Mouse (Mus musculus): ENCODE measurements around the gene Hist1h1d.

The Hist1h1d gene

DNA sequence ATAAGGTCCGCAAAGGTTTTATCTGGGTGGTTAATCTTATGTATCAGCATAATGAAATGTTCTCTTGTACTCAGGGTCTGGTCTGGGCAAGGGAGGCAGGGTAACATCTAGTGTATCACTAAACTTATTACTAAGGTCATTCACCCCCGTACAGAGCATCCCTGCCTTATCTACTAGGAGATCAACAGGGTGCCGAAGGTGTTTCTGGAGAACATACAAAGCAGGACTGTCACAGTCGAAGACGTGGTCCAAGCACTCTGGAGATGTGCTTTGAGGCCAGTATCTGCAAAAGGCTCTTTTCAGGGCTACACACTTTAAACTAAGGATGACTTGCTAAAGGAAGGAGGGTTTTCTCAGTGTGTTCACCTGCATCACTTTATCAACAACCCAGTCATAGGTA is 6.4 kb upstream of the Hist1h1d start:
- WGBS, result 86% methylated on average over 5 of the region's 5 CpGs

DNA sequence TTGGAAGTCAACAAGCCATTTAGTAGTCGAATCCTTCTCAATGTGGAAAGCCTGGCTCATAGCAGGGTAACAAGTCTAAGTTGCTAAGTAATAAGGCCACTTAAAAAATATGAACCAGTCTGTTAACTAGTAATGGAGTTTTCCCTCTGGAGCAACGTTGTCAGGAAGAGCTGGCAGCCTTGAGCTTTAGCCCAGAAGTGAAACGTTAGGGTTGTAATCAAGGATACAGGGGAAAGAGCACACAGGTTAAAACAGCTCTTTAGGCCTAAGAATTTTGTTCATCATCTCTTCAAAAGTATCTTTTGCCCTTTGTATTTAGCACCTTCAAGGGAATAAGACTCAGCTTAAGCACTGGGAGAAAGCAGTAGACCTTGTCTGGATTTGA is 2.3 kb upstream of the Hist1h1d start:
- 9% methylated on average over 3 of the region's 3 CpGs for WGBS

DNA sequence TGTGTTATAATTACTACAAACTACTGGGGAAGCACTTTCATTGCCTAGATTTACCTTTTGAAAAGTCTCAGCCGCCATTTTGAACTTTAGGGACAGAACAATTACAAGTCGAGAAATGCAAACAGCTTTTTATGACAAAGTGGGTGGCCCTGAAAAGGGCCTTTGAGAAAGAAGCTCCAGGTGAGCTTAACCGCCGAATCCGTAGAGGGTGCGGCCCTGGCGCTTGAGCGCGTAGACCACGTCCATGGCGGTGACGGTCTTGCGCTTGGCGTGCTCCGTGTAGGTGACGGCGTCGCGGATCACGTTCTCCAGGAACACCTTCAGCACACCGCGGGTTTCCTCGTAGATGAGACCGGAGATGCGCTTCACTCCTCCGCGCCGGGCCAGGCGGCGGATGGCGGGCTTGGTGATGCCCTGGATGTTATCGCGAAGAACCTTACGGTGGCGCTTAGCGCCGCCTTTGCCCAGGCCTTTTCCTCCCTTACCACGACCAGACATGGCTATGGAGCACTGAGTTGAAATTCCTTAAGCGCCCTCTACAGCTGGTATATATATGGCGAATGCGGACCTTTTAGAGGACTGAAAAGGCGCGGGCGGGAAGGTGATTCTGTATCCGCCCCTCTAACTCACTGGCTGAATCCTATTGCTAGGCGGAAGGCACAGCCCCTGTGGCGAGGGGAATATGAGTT is 1.8 kb upstream of the Hist1h1d start, which contains the start of gene Hist1h4f:
Gene Hist1h4f (minus strand): TSS at position 503 of the 689 bp plus-strand sequence.
- 1% methylated on average over 47 of the region's 47 CpGs for WGBS

DNA sequence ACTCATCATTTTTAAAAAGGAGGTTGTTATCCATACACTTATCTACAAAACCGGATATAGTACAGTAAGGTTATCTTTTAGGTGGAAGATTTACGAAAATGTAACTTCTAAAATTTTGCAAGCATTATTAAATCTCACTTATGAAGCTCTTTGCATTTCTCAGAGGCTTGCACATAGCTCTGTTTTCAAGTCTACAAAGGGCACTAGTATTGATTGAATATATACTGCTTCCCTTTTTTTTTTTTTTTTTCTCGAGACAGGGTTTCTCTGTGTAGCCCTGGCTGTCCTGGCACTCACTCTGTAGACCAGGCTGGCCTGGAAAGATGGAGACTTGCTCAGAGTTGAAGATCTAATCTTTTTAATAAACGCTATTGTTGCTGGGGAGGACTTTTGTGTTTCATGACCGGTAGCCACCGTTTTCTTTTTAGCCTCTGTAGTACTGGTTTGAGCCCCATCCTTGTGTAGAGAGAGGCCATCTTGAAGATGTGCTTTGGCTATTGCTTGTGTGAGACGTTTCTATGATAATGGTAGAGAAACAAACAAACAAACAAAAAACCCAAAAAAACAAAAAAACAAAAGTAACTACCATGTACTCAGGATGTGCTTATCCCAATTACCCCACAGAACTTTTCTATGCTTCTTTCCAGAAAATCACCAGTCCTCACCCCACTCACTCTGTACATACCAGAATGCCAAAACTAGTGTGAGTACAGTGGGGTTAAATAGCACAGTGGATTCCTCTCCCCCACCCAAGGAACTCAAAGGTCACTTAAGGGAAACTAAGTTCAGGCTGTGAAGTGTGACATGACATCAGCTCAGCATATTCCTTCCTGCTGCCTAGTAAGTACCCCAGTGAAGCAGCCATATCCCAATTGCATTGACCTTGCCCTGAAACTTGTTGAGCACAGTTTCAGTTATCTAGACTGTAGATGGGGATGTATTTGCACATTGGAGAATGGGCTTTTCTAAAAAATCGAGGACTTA is 839 bp upstream of the Hist1h1d start:
- WGBS, result 43% methylated on average over 8 of the region's 8 CpGs

DNA sequence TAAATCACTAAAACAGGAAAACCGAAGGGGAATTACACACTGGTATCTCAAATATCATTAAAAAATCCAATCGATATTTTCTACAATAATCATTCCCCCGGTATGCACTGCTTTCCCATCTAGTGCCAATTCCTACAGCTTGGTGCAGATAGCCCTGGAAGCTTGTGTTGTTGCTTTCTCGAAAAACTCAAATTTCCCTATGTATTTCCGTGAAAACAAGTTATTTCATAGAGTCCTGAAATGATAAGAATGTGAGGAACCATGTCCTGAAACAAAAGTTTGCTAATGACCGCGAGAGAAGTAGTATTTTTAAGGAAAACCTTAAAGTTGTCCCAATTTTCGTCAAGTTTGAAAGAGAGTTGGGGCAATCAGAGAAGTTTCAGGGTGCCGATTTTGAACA is 1.3 kb downstream of the Hist1h1d start:
- WGBS, result 16% methylated on average over 9 of the region's 9 CpGs

DNA sequence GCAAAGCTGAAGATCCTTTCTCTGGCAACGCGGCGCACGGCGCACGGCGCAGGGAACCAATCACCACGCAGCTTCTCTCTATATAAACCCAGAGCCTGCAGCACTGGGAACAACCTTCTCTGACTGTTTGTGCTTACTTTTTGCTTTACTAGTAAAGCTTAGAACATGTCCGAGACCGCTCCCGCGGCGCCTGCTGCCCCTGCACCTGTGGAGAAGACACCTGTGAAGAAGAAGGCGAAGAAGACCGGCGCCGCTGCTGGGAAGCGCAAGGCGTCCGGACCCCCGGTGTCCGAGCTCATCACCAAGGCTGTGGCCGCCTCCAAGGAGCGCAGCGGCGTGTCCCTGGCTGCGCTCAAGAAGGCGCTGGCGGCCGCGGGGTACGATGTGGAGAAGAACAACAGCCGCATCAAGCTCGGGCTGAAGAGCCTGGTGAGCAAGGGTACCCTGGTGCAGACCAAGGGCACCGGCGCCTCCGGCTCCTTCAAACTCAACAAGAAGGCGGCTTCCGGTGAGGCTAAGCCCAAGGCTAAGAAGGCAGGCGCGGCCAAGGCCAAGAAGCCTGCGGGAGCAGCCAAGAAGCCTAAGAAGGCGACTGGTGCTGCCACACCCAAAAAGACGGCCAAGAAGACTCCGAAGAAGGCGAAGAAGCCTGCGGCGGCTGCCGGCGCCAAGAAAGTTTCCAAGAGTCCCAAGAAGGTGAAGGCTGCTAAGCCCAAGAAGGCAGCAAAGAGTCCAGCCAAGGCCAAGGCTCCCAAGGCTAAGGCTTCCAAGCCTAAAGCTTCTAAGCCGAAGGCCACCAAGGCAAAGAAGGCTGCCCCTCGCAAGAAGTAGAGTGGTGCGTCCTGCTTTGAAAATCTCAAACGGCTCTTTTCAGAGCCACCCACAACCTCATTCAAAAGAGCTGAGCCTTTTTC is 2.1 kb downstream of the Hist1h1d start:
- under 1% methylated on average over 54 of the region's 54 CpGs for WGBS

DNA sequence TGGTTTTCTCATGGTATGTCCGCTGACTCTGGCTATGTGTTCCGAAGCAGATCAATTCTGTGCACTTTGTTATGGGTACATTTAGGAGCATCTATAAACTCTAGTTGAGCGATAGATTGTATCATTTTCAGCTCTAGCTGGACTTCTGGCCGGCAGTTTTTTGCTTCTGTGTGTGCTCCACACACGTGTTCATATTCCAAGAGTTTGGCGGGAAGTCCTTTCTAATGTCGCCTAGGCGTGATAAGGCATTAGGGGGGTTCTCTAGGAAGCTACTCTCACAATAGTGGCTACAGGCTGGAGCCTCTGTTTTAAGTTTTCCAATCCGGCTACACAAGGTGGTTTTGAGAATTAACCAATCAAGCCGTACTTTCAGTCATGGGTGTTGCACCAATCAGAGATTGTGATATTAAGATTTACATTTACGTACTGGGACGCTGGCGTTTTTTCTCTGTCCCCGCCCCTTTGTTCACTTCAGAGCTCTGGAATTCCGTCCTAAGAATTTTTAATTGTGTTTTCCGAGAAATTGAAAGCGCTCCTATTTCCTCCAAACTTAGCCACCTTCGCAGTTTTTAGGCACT is 2.9 kb downstream of the Hist1h1d start:
- WGBS, result under 1% methylated on average over 18 of the region's 18 CpGs

DNA sequence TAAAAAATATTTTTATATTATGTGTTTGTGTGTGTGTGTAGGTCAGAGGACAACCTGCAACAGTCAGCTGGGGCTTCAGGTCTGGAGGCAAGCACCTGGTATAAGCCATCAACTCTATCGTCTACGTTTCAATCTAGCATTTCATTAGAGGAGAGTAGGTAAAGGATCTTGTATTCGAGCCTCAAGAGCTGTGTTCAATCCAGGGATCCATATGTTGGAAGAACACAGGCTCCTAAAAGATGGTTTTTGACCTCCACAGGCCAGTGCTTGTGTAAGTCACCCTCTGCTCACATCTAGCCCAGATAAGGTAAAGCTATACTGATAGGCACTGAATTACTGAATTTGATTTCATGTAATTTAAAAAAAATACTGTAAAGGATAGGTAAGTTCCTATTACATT is 3.8 kb downstream of the Hist1h1d start:
- 57% methylated on average over 3 of the region's 3 CpGs for WGBS

DNA sequence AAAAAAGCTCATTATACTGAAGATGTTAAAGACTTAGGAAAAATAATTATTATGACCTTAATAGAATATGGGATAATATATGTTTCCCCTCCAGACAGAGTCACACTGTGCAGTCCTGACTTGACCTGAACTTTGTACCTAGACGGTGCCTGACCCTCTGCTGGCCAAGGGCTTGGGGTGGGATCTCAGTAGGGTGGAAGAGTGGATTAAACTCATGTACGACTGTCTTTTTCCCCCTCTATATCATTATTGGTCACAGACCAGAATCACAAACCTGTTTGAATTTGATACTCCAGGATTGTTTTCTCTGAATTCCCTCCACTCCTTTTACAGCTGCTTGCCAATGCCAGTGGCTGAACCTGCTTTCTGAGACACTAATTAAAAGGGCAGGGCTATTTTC is 7.6 kb downstream of the Hist1h1d start:
- WGBS, result 18% methylated on average over 2 of the region's 2 CpGs

DNA sequence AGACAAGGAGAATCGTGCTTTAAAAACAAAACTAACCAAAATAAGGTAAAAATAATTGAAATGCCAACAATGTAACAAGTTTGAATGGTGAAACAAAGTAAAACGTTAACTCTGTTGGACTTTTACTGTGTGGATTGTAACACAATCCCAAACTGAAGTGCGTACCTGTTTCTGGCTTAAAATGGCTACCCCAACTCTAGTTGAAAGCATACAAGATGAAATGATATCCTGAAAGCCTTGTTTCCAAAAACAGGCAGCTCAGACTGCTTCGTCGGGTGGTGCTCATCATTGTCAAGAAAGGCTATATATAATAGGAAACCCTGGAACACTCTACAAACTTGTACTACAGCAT is 8.4 kb downstream of the Hist1h1d start:
- 0% methylated on average over 2 of the region's 5 CpGs for WGBS

DNA sequence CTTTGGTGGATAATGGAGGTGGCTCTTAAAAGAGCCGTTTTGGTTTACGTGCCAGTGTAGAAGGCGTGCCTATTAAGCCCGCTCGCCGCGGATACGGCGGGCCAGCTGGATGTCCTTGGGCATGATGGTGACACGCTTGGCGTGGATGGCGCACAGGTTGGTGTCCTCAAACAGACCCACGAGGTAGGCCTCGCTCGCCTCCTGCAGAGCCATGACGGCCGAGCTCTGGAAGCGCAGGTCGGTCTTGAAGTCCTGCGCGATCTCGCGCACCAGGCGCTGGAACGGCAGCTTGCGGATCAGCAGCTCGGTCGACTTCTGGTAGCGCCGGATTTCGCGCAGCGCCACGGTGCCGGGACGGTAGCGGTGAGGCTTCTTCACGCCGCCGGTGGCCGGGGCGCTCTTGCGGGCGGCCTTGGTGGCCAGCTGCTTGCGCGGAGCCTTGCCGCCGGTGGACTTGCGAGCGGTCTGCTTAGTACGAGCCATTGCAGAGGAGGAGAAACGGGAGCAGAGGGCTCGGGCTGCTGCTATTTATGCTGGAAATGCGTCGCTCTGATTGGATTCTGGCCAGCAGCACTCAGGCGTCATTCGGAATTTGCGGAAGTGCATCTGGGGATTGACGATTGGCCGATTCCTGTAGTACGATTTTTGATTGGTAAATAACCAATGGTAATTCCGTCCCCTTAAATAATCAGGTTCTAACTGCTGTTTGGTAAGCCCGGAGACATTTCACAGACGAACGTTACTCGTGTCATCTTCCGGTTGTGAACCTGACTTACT is 9.0 kb downstream of the Hist1h1d start, which contains the start of gene Hist1h3e:
Gene Hist1h3e (minus strand): TSS at position 487 of the 777 bp plus-strand sequence.
- WGBS, result under 1% methylated on average over 58 of the region's 67 CpGs

DNA sequence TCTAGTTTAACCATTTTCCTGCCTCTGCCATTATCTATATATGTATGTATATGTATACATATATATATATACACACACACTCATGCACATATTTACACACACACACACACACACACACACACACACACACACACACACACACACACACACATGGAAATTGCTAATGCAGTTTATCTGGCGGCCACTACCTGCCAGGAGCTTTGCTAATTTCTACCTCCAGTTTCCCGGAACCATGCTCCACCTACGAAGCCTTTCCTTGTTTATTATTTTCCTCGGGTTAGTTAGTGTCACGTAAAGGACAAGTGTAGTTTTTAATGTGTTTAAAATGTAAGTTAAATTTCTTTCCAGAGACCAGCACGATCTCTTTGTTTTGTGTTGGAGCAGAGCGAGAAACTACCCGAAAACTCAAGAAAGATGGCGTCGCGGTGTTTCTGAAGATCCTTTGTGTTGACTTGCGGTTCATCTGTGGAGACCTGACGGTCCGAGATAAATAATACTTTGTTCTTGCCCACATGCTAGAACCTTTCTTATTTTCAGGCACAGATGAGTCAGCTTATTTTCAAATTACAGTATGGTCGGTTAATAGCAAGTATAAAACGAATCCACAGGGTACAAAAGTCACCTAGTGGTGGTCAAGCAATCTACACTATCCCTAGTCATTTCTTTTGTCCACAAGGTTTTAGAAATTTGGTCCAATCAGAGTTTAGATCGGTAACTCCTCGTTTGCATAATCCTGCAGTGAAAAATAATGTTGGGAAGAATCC is 9.8 kb downstream of the Hist1h1d start:
- under 1% methylated on average over 18 of the region's 18 CpGs for WGBS

DNA sequence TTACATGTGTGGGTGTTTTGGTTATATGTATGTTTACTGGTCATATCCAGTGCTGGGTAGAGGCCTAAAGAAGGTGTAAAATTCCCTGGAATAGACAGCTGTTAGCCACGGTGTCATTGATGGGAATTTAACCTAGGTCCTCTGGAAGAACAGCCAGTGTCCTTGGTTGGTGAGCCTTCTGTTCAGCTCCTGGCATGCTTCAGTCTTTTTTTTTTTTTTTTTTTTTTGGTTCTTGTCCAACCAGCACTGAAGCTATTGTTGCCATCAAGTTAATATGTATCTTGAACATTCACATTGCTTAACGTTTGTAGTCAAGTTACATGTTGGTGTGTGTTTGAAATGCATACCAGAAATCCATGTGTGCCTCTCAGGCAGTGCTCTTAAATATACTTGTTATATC is 11.4 kb downstream of the Hist1h1d start:
- 91% methylated on average over 2 of the region's 2 CpGs for WGBS

DNA sequence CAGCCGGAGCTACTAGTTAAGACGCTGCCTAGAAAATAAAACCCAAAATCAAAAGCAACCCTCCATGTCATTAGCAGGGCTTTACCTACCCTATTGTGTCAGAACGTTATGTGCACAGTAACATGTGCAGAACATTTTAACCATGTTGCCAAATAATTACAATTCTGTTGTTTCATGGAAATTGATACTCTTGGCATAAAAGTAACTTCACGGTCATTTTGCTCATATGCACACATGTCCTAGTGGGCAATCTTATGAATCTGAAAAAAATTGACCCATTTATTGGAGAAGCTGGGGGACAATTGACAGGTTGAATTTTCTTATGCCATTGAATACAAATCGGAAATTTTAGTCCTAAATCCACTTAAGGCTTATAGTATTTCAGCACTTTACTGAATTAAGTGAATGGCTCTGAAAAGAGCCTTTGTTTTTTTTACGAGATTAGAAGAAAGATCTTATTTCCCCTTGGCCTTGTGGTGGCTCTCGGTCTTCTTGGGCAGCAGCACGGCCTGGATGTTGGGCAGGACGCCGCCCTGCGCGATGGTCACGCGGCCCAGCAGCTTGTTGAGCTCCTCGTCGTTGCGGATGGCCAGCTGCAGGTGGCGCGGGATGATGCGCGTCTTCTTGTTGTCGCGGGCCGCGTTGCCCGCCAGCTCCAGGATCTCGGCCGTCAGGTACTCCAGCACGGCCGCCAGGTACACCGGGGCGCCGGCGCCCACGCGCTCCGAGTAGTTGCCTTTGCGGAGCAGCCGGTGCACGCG is 17.4 kb downstream of the Hist1h1d start:
- 2% methylated on average over 29 of the region's 41 CpGs for WGBS

DNA sequence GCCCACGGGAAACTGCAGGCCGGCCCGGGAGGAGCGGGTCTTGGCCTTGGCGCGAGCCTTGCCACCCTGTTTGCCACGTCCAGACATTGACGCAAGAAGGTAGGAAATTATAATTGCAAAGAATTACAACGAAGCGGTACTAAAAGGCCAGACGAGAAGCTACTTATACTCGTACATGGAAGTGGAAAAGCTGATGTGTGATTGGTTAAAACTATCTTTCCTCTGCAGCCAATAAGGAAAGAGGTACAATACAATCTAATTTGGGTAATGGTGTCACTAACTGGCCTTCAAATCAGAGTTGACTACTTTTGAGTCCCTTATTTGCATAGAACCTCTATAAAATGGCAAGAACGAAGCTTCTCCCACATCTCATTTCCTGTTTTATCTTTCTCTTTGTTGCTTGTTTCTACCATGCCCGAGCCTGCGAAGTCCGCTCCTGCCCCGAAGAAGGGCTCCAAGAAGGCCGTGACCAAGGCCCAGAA is 18.0 kb downstream of the Hist1h1d start, which contains the start of the genes Hist1h2ae and Hist1h2bg:
Gene Hist1h2ae (minus strand): TSS at position 199 of the 482 bp plus-strand sequence.
Gene Hist1h2bg (plus strand): TSS at position 375 of the 482 bp plus-strand sequence.
- WGBS, result under 1% methylated on average over 18 of the region's 18 CpGs

DNA sequence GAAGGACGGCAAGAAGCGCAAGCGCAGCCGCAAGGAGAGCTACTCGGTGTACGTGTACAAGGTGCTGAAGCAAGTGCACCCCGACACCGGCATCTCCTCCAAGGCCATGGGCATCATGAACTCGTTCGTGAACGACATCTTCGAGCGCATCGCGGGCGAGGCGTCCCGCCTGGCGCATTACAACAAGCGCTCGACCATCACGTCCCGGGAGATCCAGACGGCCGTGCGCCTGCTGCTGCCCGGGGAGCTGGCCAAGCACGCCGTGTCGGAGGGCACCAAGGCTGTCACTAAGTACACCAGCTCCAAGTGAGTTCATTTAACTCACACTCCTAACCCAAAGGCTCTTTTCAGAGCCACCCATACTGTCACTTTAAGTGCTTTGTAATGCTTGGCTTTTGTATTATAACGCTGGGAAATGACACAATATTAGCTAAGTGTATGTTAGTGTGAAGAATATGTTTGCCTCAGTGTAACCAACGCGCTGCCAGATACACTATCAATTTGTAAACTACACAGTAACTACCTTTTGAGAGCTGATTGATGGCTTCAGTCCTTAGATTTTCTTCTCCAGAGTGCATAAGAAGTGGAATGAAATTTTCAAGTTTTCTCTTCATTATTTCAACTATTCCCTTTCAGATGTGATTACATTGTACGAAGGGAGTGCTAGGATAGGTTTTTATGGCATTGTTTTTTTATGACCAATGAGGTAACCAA is 18.6 kb downstream of the Hist1h1d start:
- WGBS, result 1% methylated on average over 18 of the region's 34 CpGs

DNA sequence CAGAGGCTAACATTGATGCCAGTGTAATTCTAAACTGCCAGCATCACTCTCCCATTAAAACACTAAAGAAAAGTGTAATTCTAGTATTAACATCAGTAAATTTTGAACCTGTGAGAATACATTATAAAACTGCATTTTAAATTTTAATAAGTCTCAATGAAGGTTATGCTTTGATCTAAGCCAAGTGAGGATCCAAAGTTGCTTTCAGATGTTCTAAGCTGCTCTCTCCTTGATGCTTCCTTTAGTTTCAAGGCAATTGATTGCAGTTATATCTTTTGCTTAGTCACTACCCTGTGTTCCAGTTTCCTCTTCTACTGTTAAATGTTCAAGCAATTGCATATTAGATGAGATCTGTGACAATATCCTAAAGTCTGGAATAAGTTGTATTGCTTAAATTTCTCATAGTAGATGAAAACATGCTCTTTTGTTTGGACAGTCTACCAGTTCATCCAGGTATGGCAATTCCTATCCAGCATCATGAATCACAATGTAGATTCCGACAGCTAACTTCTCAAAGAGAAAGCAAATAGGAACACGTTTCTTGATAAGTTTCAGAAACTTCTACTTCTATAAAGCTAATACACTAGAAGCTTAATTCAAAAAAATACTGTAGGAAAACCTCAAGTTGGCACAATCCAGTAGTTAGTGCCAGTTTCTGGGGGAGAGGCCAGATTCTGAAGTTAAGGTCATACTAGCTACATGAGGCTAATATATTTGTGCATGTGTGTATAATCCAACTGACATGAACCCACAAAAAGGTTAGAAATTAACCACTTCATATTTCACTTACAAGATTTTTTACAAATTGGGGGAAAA is 19.4 kb downstream of the Hist1h1d start:
- WGBS, result 33% methylated on average over 2 of the region's 2 CpGs
